Mouse (Mus musculus): Measurements from ENCODE around the gene Sirt1. TPM values are rescaled to one million over a fixed set of nuclear protein-coding genes. Genes with fewer than 3 reads are reported as not detected.

The Sirt1 gene
- total and polyA plus RNA-seq, 3 experiments = 11.5 to 24.7 (median 17.4) TPM

DNA sequence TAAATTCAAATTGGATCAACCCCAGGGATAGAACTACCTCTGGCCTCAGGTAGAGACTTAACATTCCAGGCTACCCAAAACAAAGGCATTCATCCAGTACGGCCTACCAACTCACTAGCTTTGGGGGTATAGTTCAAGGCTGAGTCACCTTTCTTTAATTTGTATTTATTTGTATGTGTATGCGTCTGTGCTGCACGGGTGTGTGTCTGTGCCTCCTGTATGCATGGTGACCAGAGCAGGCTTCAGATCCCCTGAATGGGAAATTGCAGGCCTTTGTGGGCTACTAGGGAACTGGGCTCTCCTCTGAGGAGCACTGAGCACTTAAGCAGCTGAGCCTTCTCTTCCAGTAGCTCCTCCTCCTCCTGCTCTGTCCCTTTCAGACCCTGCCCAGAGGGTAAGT lies 33.2 kb downstream of the Sirt1 start:
- Histone ChIP-seq H3K79me2 (replicated peaks; ENCODE audit: control insufficient read depth, extremely low read depth, insufficient read depth, poor library complexity, severe bottlenecking) (no peaks in the 10 kb centered on the region), H3K4me2 (ENCODE audit: insufficient read depth, low read depth, poor library complexity, severe bottlenecking) (no peak overlapping the region), H3K36me3 (replicated peaks in 1 of 2; ENCODE audit: control insufficient read depth in 1 of 2, insufficient read depth in 1 of 2, low read length in 1 of 2) (no peaks in the 10 kb centered on the region), H3K4me3 (replicated peaks in 1 of 3; ENCODE audit: low read depth in 2 of 3, low read length in 2 of 3, poor library complexity in 1 of 3) (no peak overlapping the region), H3K27ac (ENCODE audit: insufficient read depth, low read depth) (no peak overlapping the region), H3K9me3 (replicated peaks; ENCODE audit: low read length) (peaks cover 9% of the 10 kb centered on the region), H3K4me1 (ENCODE audit: control insufficient read depth in 1 of 2, insufficient read depth in 2 of 2) (peaks cover 3 to 5% of the 10 kb centered on the region in 2 experiments; a peak in 2 of 4 replicates), H3K27me3 (replicated peaks) (no peaks in the 10 kb centered on the region), H3K9ac (ENCODE audit: insufficient read depth, low read depth) (no peak overlapping the region)
- TF ChIP-seq ZKSCAN1 (IDR thresholded peaks at IDR 0.05; ENCODE audit: borderline replicate concordance, low read depth, low read length) = no peak
- no peak for TF ChIP-seq UBTF (IDR thresholded peaks at IDR 0.05; ENCODE audit: low read depth, low read length)
- TF ChIP-seq CHD1 (IDR thresholded peaks at IDR 0.05; ENCODE audit: low read depth, low read length) = no peak
- TF ChIP-seq MAX (IDR thresholded peaks at IDR 0.05; ENCODE audit: low read length) = no peak
- no peak for TF ChIP-seq RCOR1 (conservative IDR thresholded peaks at IDR 0.05; ENCODE audit: low read depth, low read length)
- TF ChIP-seq PAX5 (IDR thresholded peaks at IDR 0.05; ENCODE audit: low read length) = no peak
- TF ChIP-seq TBP (conservative IDR thresholded peaks at IDR 0.05; ENCODE audit: low read depth, low read length) = no peak
- no peak for TF ChIP-seq ETS1 (conservative IDR thresholded peaks at IDR 0.05; ENCODE audit: low read depth, low read length)
- no peak for TF ChIP-seq E2F4 (IDR thresholded peaks at IDR 0.05; ENCODE audit: insufficient replicate concordance, low read depth, low read length)
- dilution Hi-C loops (cut with MboI; ENCODE audit: extremely low pct_ligation_motif_present, extremely low pct_unique_long_range_greater_than_20kb, low sequenced_read_pairs) (no loop called here), in situ Hi-C loops (cut with MboI; ENCODE audit: low pct_ligation_motif_present, low pct_unique_long_range_greater_than_20kb, low sequenced_read_pairs) (no loop called here)
- no peak for DNase-seq (ENCODE audit: extremely low read depth)

DNA sequence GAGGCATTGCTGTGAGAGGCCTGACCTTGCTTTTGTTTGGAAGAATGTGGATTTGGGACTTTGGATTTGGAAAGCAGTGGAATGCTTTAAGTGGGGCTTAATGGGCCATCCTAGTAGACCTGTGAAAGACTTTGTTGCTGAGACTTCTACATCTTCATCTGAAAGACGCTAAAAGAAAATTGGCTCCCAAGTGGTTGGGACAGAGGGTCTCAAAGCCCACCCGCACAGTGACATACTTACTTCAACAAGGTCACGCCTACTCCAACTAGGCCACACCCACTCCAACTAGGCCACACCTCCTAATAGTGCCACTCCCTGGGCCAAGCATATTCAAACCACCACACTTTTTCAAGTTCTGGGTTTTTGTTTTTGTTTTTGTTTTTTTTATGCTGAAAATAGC lies 36.8 kb downstream of the Sirt1 start:
- H3K27ac ChIP-seq (ENCODE audit: insufficient read depth, low read depth) = no peak overlapping the region
- TF ChIP-seq MAZ (IDR thresholded peaks at IDR 0.05; ENCODE audit: low read depth, low read length) = no peak
- peaks cover 2% of the 10 kb centered on the region for H3K27me3 ChIP-seq (replicated peaks)
- DNase-seq (ENCODE audit: extremely low read depth) = no peak
- dilution Hi-C loops (cut with MboI; ENCODE audit: extremely low pct_ligation_motif_present, extremely low pct_unique_long_range_greater_than_20kb, low sequenced_read_pairs) (no loop called here), in situ Hi-C loops (cut with MboI; ENCODE audit: low pct_ligation_motif_present, low pct_unique_long_range_greater_than_20kb, low sequenced_read_pairs) (no loop called here)
- H3K9ac ChIP-seq (ENCODE audit: insufficient read depth, low read depth) = no peak overlapping the region
- H3K36me3 ChIP-seq (replicated peaks in 1 of 2; ENCODE audit: control insufficient read depth in 1 of 2, insufficient read depth in 1 of 2, low read length in 1 of 2) = no peaks in the 10 kb centered on the region
- no peak overlapping the region for H3K4me3 ChIP-seq (replicated peaks in 1 of 3; ENCODE audit: low read depth in 2 of 3, low read length in 2 of 3, poor library complexity in 1 of 3)
- H3K79me2 ChIP-seq (replicated peaks; ENCODE audit: control insufficient read depth, extremely low read depth, insufficient read depth, poor library complexity, severe bottlenecking) = no peaks in the 10 kb centered on the region
- H3K9me3 ChIP-seq (replicated peaks; ENCODE audit: low read length) = peaks cover 13% of the 10 kb centered on the region
- H3K4me2 ChIP-seq (ENCODE audit: insufficient read depth, low read depth, poor library complexity, severe bottlenecking) = no peak overlapping the region
- peaks cover 3 to 5% of the 10 kb centered on the region in 2 experiments; a peak in 2 of 4 replicates for H3K4me1 ChIP-seq (ENCODE audit: control insufficient read depth in 1 of 2, insufficient read depth in 2 of 2)

DNA sequence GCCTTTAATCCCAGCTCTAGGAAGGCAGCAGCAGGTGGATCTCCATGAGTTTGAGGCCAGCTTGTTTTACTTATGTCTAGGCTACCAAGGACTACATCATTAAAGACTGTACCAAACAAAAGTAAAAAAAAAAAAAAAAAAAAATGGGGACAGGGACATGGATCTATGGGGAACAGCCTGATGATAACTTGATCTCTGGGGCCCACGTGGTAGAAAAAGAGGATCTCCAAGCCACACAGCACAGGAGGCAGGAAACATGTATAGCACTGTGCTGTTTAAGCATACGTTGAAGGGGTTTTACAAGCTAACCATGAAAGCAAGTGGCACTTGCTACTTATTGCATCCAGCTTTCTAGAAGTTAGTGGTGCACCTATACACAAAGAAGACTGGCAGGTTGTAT lies 40.2 kb downstream of the Sirt1 start:
- no peak overlapping the region for H3K4me3 ChIP-seq (replicated peaks in 1 of 3; ENCODE audit: low read depth in 2 of 3, low read length in 2 of 3, poor library complexity in 1 of 3)
- H3K27ac ChIP-seq (ENCODE audit: insufficient read depth, low read depth) = no peak overlapping the region
- dilution Hi-C loops (cut with MboI; ENCODE audit: extremely low pct_ligation_motif_present, extremely low pct_unique_long_range_greater_than_20kb, low sequenced_read_pairs) (no loop called here), in situ Hi-C loops (cut with MboI; ENCODE audit: low pct_ligation_motif_present, low pct_unique_long_range_greater_than_20kb, low sequenced_read_pairs) (no loop called here)
- H3K36me3 ChIP-seq (replicated peaks in 1 of 2; ENCODE audit: control insufficient read depth in 1 of 2, insufficient read depth in 1 of 2, low read length in 1 of 2) = peaks cover 0 to 5% of the 10 kb centered on the region in 2 experiments
- H3K79me2 ChIP-seq (replicated peaks; ENCODE audit: control insufficient read depth, extremely low read depth, insufficient read depth, poor library complexity, severe bottlenecking) = peaks cover 12% of the 10 kb centered on the region
- H3K27me3 ChIP-seq (replicated peaks) = peaks cover 4% of the 10 kb centered on the region
- H3K9ac ChIP-seq (ENCODE audit: insufficient read depth, low read depth) = no peak overlapping the region
- TF ChIP-seq MXI1 (IDR thresholded peaks at IDR 0.05; ENCODE audit: low read depth, low read length) = no peak
- no peak for TF ChIP-seq NELFE (IDR thresholded peaks at IDR 0.05; ENCODE audit: low read depth, low read length)
- no peak for TF ChIP-seq NRF1 (IDR thresholded peaks at IDR 0.05; ENCODE audit: low read depth, low read length)
- TF ChIP-seq JUN (IDR thresholded peaks at IDR 0.05; ENCODE audit: insufficient read depth, low read depth, low read length) = no peak
- no peak for TF ChIP-seq MYC (IDR thresholded peaks at IDR 0.05; ENCODE audit: low read depth, low read length)
- TF ChIP-seq ZC3H11A (IDR thresholded peaks at IDR 0.05; ENCODE audit: low read depth, low read length) = no peak
- no peak for TF ChIP-seq SMC3 (IDR thresholded peaks at IDR 0.05; ENCODE audit: low read depth, low read length)
- no peak for TF ChIP-seq TBP (conservative IDR thresholded peaks at IDR 0.05; ENCODE audit: low read depth, low read length)
- TF ChIP-seq CHD2 (IDR thresholded peaks at IDR 0.05; ENCODE audit: low read length) = no peak
- no peak for TF ChIP-seq MAZ (IDR thresholded peaks at IDR 0.05; ENCODE audit: low read depth, low read length)
- TF ChIP-seq POLR2A (IDR thresholded peaks at IDR 0.05; ENCODE audit: low read depth, low read length) = no peak
- TF ChIP-seq ZMIZ1 (IDR thresholded peaks at IDR 0.05; ENCODE audit: low read depth, low read length) = no peak
- no peak for TF ChIP-seq MAFK (IDR thresholded peaks at IDR 0.05; ENCODE audit: insufficient replicate concordance, low read length)
- TF ChIP-seq CHD1 (IDR thresholded peaks at IDR 0.05; ENCODE audit: low read depth, low read length) = no peak
- no peak for TF ChIP-seq MAX (IDR thresholded peaks at IDR 0.05; ENCODE audit: low read length)
- peaks cover 13% of the 10 kb centered on the region for H3K9me3 ChIP-seq (replicated peaks; ENCODE audit: low read length)
- H3K4me2 ChIP-seq (ENCODE audit: insufficient read depth, low read depth, poor library complexity, severe bottlenecking) = no peak overlapping the region
- no peak for DNase-seq (ENCODE audit: extremely low read depth)
- peaks cover 0 to 15% of the 10 kb centered on the region in 2 experiments; a peak in 3 of 4 replicates for H3K4me1 ChIP-seq (ENCODE audit: control insufficient read depth in 1 of 2, insufficient read depth in 2 of 2)

All from CH12.LX (cell line).